Mouse (Mus musculus): ENCODE measurements around the gene Dgkg. TPM values are rescaled to one million over a fixed set of nuclear protein-coding genes. Genes with fewer than 3 reads are reported as not detected.

Gene Dgkg
- total RNA-seq, 1 experiment from 2014 or later = 5.8 TPM

DNA sequence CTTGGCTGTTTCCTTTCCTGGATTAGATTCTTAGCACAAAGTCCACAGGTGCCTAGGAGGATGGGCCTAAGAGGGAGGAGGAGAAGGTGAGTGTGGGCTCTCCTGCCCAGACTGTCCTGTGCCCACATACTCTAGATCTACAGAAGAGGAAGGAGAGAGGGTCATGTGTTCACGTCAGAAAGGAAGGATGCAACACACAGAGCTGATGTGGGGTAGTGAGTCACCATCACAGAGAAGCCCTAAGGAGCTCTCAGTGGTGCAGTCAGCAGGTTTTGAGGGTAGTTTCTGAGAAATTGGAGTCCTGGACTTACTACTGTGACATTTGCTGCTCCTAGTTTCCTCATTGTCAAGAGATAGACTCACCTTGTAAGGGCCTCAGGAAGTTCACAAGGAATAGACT is 196.1 kb downstream of the Dgkg start:
- ATAC-seq (replicated peaks; ENCODE audit: low read depth, poor library complexity, severe bottlenecking) = peak; percentile 60

DNA sequence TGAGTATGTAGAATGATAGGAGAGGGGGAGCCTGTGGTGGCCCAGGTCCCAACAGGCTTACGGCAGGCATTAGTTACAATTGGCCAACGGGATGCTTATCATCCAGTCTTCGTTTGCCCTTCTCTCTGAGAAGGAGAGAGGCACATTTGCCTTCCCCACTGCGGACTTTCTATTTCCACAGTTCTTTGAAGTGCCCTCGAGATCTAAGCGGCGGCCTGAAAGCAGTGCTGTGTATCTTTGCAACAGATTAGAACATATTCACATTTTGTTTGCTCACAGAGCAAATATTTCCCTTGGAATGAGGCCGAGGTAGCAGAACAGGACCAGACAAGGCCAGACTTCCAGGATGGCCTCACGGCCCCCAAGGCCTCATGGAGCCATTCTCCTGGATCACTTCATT is 204.9 kb downstream of the Dgkg start:
- no peak for ATAC-seq (replicated peaks; ENCODE audit: low read depth, poor library complexity, severe bottlenecking)

DNA sequence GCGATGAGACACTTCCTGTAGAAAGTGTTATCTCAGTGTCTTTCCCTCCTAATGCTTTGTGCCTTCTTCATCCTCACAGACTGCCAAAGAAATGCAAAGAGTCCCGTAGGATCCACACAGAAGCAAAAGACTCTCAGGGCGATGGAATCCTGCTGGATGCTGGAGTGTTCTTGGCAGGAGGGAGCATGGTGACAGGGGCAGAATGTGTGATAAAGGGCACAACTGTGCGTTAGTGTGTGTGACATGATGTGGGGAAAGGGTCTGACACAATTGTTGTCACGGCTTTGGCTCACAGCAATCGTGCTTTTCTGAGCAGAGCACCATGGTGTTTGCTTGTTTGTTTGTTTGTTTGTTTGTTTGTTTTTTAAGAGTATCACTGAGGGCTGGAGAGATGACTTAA is 208.9 kb downstream of the Dgkg start:
- no peak for ATAC-seq (replicated peaks; ENCODE audit: low read depth, poor library complexity, severe bottlenecking)

DNA sequence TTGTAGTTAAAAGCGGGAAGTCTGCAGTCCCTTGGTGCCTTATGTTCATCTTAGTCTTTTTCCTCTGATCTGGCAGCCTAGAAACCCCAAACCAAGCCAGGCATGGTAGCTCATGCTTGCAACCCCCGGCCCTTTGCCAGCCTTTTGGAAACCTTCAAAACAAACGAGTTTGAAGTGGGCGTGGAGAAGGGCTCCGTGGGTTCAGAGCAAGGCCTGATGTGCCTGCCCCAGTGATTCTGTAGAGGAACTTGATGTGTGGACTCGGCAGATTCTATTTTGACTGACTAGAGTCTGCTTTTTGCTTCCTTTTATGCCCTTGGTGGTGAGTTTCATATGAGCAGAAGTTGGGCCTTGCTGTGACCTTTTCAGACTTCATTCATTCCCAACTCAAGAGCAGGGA is 212.2 kb downstream of the Dgkg start:
- ATAC-seq (replicated peaks; ENCODE audit: low read depth, poor library complexity, severe bottlenecking) = 0 out of 2 replicates have a peak, but pooled peaks have one; percentile 34

DNA sequence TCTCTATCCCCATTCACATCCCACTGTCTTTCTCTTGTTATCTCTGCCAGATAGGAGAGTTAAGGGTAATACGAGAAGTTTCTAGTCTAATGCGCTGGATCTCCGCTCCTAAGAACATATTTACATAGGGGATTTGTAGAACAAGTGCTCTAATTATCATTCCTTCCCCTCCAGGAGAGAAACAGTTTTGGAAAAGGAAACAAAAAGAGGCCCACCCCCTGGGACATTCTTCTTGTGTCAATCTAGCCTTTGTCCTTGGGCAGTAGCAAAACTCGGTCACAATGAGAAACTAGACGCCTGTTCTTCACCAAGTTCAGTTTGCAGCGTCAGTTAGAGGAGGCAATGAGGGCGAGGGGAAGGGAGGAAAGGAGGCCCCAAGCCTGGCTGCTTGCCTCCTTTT is 214.8 kb downstream of the Dgkg start:
- no peak for ATAC-seq (replicated peaks; ENCODE audit: low read depth, poor library complexity, severe bottlenecking)

DNA sequence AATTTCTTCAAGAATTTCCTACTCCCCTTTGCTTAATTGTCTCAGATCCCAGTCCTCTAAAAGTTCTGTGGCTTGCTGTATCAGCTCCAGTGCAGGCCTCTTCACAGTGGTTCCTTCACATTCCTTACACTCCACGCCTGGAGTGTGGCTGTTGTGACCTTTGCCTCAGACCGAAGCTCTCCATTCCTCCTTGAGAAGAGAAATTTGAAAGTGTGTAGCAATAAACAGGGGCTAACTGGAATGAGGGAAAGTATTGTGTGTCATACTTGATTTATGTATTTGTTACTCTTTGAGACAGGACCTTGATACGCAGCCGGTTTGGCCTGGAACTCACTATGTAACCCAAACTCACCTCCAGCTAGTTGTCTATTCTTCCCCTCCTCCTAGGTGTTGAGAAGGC is 215.7 kb downstream of the Dgkg start:
- no peak for ATAC-seq (replicated peaks; ENCODE audit: low read depth, poor library complexity, severe bottlenecking)

DNA sequence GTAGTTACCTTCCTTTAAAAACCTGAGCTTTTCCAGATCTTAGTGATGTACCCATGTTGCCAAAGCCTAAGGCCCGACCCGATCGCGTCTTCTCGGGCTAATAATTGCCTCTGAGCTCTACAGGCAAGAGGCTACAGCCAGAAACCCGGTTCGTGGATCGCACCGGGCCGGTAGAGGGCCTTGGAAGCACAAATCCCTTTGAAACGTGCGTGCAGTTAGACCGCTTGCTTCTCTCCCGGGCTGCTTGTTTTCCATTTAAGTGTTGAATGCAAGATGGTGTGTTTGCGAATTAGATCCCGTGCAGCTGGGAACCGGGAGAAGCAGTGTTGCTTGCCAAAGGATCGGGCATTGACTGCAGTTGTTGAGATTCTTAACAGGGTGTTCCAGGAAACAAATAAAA is 216.8 kb downstream of the Dgkg start:
- ATAC-seq (replicated peaks; ENCODE audit: low read depth, poor library complexity, severe bottlenecking) = no peak

DNA sequence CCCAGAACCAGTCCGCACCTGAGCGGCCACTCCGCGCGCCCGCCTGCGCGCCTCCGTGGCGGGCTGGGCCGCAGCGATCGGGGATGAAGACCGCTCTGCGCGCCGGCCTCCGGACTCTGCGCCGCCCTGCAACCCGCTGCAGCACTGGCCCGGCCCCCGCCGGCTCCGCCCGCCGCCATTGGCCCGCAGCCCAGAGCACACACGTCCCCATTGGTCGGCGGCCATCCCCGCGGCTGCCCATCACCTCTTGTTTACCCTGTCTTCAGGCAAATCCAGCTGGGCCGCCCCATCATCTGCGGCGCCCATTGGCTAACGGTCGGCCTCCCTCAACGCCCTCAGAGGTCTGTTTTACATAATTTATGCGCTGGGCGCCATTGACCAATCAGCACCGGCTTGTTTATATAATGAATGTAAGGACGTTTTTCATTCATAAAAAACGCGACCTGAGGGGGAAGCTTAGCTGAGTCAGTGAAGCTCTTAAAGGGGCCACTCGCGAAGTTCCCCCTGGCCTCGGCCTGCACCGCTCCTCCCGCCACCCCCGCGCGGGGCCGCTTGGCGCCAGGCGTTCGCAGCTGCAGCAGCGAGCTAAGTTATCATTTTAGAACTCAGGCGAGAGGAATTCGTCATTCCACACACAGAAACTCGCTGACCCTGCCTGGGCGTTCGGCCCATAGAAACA is 217.4 kb downstream of the Dgkg start, which contains the start of gene Etv5:
TSS of gene Etv5 (minus strand) at position 221 of the 679 bp plus-strand sequence.
- peak; percentile 93 for ATAC-seq (replicated peaks; ENCODE audit: low read depth, poor library complexity, severe bottlenecking)

DNA sequence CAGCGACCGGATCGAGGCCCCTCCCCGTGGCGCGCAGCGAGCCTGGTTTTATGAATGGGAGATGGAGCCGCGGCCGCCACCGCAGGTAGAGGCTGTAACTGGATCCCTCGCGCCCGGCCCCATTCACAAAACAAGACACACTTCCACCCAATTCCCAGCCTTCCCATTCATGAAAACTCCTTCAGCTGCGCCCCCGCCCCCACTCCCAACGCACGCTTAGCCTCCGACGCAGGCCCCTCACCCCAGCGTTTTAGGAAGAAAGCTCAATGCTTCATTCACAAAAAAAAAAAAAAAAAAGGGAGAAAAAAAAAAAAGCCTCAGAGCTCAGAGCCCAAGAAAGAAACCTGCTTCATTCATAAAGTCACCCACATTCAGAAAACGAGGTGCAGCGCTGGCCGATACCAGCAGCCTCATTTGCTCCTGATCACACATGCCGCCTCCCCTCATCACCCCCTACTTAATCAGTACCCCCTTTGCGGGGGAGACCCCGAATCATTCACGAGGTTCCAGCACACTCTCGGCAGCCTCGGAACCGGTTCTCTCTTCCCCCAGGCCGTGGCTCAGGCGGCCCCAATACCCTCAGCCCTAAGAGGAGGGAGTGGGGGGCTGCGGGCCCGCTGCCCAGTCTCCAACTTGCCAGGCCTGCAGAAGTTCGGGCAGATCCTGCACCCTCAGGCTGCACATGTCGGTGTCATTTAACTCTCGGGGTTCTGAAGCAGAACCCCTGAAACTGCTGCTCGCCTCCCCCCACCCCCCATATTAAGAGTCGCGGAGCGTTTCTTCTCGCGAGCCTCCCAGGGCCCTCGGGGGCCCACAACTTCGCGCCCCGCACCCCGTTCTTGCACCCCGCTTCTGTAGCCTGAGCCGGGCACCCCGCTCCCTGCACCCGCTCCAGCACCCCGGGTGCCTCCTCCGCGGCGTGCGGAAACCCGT is 218.3 kb downstream of the Dgkg start:
- ATAC-seq (replicated peaks; ENCODE audit: low read depth, poor library complexity, severe bottlenecking) = no peak

DNA sequence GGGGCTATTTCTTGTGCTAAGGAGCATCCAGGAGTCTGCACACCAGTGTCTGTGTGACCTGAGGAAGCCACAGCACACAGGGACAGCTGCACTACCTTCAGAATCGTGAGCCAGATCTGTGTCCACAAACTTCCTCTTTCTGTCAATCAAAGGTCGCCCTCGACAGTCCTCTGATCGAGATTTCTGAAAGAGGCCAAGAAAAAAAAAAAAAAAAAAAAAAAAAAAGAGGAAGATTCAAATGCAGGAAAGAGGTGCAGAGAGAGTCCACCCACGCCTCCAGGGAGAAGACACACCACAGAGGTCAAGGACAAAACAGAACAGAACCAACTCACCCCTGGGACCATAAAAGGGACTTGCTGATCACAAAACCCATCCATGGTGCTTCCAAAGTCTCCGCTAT is 220.9 kb downstream of the Dgkg start:
- peak; percentile 33 for ATAC-seq (replicated peaks; ENCODE audit: low read depth, poor library complexity, severe bottlenecking)

DNA sequence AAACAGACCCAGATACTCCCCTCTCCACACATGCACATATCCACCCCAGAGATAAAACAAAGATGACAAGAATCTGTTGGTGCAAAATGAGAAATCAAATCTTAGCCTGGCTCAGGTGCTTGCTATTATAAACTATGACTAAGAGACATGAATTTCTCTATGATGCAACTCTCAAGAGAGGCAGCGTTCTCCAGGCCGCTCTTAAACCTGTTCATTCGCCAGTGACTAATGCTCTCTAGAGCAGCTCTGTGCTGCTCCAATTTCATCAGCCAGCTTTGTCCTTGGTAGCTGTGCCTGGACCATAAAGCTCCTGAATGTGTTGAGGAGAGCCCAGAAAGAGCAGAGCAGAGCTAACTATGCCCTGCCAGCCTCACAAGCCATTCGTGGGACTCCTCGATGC is 222.5 kb downstream of the Dgkg start:
- ATAC-seq (replicated peaks; ENCODE audit: low read depth, poor library complexity, severe bottlenecking) = no peak

DNA sequence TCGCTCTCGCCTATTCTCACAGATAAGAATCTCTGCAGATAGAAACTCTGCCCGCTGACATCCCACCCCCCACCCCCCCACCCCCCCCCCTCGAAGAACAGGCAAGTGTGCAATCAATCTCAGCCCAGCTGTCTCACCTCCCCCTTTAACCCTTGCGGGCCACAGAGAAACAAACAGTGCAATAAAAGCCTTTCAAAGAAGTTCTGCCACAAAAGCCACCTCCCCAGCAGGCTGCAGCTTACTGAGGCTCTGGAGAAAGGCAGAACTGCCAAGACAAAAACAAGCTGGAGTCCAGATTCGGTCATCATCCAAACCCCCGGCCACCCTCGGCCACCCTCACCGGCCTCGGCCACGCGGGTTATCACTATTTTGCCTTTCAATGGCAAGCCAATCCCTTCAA is 223.1 kb downstream of the Dgkg start:
- ATAC-seq (replicated peaks; ENCODE audit: low read depth, poor library complexity, severe bottlenecking) = no peak

DNA sequence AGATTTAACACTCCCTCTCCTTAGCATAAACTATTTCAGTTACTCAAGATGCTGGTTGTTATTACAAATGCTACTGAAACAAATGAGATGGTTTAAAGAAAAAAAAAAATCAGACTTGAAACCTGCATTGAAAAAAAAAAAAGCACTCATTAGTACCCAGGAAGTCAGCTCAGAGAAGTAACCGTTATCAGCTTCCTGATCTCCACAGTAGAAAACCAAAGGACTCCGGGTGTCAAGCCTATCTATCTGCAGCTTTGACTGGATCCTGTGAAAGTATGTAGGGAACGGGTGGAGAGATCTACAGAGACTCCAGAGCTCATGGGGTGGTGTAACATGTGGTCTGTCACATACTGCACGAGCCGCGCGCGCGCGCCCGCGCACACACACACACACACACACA is 225.2 kb downstream of the Dgkg start:
- peak; percentile 45 for ATAC-seq (replicated peaks; ENCODE audit: low read depth, poor library complexity, severe bottlenecking)

DNA sequence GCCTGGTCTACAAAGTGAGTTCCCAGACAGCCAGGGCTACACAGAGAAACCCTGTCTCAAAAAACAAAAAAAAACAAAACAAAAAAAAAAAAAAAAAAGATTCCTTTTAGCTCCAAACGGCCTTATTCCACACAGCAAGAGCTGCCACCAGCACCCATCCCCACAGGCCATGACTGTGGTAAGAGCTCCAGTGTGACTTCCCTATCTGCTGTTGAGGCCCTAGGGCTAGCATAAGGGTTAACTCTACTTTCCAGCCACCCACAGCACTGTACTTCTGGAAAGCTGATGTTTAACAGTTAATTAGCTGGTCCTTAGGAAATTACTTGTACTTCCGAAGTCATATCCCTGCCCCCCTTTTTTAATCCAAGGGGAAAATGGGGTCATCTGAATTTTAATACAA is 225.7 kb downstream of the Dgkg start:
- ATAC-seq (replicated peaks; ENCODE audit: low read depth, poor library complexity, severe bottlenecking) = peak; percentile 62

DNA sequence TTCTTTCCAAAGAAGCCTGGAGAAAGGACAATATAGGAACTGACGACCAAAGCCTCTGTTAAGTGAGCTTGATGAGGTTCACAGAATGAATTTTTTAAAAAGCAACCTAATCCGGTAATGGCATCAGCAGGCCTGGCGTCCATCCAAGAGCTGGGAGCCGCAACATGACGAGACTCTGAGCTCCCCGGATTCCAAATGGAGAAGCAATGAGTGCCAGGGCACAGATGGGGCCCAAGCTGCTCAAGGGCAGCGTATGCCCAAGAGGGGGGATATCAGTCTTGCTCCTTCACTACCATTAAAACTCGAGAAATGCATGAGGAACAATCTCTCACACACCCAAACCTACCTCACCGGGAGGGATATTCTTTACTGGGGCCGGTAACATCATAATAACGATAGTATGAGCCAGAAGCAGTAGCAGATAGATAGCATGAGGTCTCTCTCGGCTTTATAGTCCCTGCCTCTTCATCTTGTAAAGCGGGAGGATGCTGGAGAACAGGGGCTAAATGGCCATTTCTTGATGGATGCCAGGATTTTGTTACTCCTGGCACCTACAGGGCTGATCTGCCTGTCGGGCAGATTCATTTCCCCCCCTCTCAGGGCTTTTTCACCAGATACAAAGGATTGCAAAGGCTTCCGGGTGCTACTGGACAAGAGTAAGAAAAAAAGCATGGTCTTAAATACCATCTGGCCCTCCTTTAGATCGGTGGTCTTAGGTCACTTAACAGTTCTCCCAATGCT is 226.6 kb downstream of the Dgkg start:
- no peak for ATAC-seq (replicated peaks; ENCODE audit: low read depth, poor library complexity, severe bottlenecking)

DNA sequence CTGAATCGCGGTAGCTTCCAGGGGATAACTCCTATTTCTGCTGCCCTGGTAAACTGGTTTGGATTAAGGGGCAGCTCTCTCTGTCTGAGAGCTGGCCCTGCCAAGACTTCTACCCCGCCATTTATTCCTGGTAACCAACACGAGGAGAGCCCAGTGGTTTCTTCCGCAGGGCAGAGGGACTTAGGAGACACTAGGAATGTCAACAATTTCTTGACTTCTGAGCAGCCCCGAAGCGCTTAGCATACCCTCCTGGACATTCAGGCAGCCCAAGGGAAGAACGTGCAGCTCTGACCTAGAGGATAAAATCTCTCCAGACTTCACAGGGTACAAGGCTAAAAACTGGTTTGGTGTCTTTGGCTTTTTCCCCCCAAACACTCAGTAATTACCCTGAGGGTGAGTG is 227.6 kb downstream of the Dgkg start:
- ATAC-seq (replicated peaks; ENCODE audit: low read depth, poor library complexity, severe bottlenecking) = no peak

DNA sequence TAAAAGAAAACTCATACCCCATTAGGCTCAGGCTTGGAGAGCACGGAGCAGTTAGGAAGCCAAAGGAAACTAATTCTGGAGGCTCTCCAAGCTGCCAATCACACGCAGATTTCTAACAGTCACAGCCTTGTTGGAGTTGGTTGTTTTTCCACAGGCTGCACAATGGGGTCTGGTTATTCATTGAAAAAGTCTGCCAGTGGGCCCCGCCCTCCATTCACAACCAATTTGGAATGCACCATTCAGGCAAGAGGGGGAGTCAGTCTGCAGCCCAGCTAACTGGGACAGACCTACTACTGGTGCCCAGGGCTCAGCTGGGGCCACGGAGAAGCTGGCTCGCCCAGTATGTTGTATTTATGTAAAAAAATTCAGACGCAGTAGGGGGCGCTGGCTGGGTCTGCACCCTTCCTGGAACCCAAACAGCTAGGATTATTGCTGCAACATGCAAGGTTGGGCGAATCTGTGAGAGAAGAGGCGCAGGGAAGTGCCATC is 228.1 kb downstream of the Dgkg start:
- ATAC-seq (replicated peaks; ENCODE audit: low read depth, poor library complexity, severe bottlenecking) = peak; percentile 72

DNA sequence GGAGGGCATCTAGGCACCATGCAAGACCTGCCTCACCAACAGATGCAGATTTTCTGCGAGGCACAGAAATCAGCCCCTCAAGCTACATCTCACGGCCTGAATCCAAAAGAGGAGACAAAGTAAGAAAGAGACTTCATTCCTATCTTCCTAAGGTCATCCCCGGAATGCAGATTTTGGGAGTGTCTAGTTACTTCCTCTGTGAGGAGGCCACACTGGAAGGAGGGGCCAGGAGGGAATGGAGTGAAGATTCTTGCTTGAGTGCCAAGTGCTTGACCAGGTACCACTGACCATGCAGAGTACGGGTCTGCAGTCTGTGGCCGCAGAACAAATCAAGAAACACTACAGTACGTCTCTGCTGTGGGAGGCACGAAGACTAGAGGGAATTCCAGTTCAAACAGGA is 230.2 kb downstream of the Dgkg start:
- ATAC-seq (replicated peaks; ENCODE audit: low read depth, poor library complexity, severe bottlenecking) = no peak

DNA sequence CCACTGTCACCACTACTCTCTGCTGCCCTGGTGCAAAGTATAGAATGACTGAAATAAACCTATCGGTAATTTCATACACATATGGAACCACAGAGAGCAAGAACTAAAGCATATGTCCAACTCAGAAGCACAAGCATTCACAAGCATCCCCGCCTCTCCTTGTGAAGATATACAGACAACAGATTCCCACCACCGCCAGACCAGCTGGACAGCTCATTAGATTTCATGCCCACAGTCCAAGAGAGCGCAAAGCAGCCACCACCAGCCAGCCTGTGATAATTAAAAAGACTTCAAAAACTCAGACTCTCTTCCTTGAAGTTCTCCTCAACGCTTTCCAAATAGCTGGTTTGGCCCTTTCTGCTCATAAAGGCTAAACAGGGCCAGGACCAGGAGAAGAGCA is 234.8 kb downstream of the Dgkg start:
- no peak for ATAC-seq (replicated peaks; ENCODE audit: low read depth, poor library complexity, severe bottlenecking)

Data from common myeloid progenitor, adult 5-6 weeks (primary cell).